ENCODE assay signal across 8 mouse cellular contexts in genomic region chr4:149099369-149100017, GRCm38 (mm10). TPM values are rescaled to one million over a fixed set of nuclear protein-coding genes. Genes with fewer than 3 reads are reported as not detected.
A peak's percentile ranks its signal among the peaks of the same experiment; 100 is the strongest.
DNase-seq lines count a peak whose midpoint lies in the region; ATAC-seq and TF ChIP-seq lines count a peak whose summit lies in the region.

Gene Pex14 (minus strand): TSS chr4:149099876.

- peak; percentile 80 for ATAC-seq in heart, embryonic 12.5 days (ENCODE audit: insufficient number of reproducible peaks, low FRiP score)
- ATAC-seq in kidney, postnatal 0 days (replicated peaks; ENCODE audit: low FRiP score, low read depth): peak; percentile 68
- ATAC-seq in liver, embryonic 11.5 days (replicated peaks; ENCODE audit: low FRiP score): peak; percentile 79
- ATAC-seq in stomach, embryonic 14.5 days (ENCODE audit: insufficient number of reproducible peaks, insufficient read depth, low FRiP score, low read depth): peak; percentile 80

- H3K27me3 ChIP-seq in C2C12 (ENCODE audit: control insufficient read depth, insufficient read depth, insufficient read length): no peaks in the 10 kb centered on the region
- no peaks in the 10 kb centered on the region for H3K27me3 ChIP-seq in erythroblast, embryonic 14.5 days (ENCODE audit: control insufficient read depth)
- H3K27me3 ChIP-seq in heart, embryonic 12.5 days (replicated peaks): no peaks in the 10 kb centered on the region
- no peaks in the 10 kb centered on the region for H3K27me3 ChIP-seq in kidney, postnatal 0 days (ENCODE audit: insufficient read depth, low read length)
- H3K27me3 ChIP-seq in liver, embryonic 11.5 days (replicated peaks; ENCODE audit: control insufficient read depth, insufficient read depth, low read length): no peaks in the 10 kb centered on the region
- H3K27me3 ChIP-seq in stomach, embryonic 14.5 days (ENCODE audit: control insufficient read depth, insufficient read depth, low read length): no peaks in the 10 kb centered on the region

- DNase-seq in brain, embryonic 14.5 days (ENCODE audit: low read depth): peak; percentile 97
- DNase-seq in kidney, postnatal 0 days (ENCODE audit: low spot score): peak; percentile 97
- peak; percentile 89 for DNase-seq in liver, embryonic 11.5 days (ENCODE audit: low spot score)
- DNase-seq in naive thymus-derived CD4-positive, alpha-beta T cell, adult 2 months (ENCODE audit: low read depth): peak; percentile 83

- peaks cover 36% of the 10 kb centered on the region for H3K79me3 ChIP-seq in C2C12 (ENCODE audit: low read depth)

- peak; percentile 73 for TF ChIP-seq POLR2A in brain, embryonic 14.5 days (IDR thresholded peaks at IDR 0.05; ENCODE audit: borderline replicate concordance, extremely low read depth, insufficient read depth, insufficient read length, poor library complexity, severe bottlenecking)

- H3K4me1 ChIP-seq in erythroblast, embryonic 14.5 days (ENCODE audit: control insufficient read depth): peaks cover 31% of the 10 kb centered on the region
- peaks cover 18% of the 10 kb centered on the region for H3K4me1 ChIP-seq in heart, embryonic 12.5 days (replicated peaks)
- H3K4me1 ChIP-seq in kidney, postnatal 0 days (replicated peaks; ENCODE audit: insufficient read depth, low read length): peaks cover 8% of the 10 kb centered on the region
- H3K4me1 ChIP-seq in liver, embryonic 11.5 days (replicated peaks; ENCODE audit: control insufficient read depth, insufficient read depth, low read length): peaks cover 9% of the 10 kb centered on the region
- H3K4me1 ChIP-seq in stomach, embryonic 14.5 days (ENCODE audit: control insufficient read depth, insufficient read depth, low read length): peaks cover 11% of the 10 kb centered on the region

- H3K4me3 ChIP-seq in C2C12 (ENCODE audit: insufficient read depth, poor library complexity, severe bottlenecking): peak within 1 kb of the TSS; percentile 94
- H3K4me3 ChIP-seq in erythroblast, embryonic 14.5 days (replicated peaks): peak within 1 kb of the TSS; percentile 97
- H3K4me3 ChIP-seq in heart, embryonic 12.5 days: peak within 1 kb of the TSS; percentile 99
- H3K4me3 ChIP-seq in kidney, postnatal 0 days (replicated peaks; ENCODE audit: low read depth, low read length): peak within 1 kb of the TSS; percentile 99
- peak within 1 kb of the TSS; percentile 99 for H3K4me3 ChIP-seq in liver, embryonic 11.5 days (ENCODE audit: low read depth, low read length)
- H3K4me3 ChIP-seq in stomach, embryonic 14.5 days (ENCODE audit: low read depth, low read length): peak within 1 kb of the TSS; percentile 99

- H3K36me3 ChIP-seq in C2C12 (ENCODE audit: control insufficient read depth, insufficient read depth): no peaks in the 10 kb centered on the region
- H3K36me3 ChIP-seq in erythroblast, embryonic 14.5 days (ENCODE audit: control insufficient read depth): no peaks in the 10 kb centered on the region
- H3K36me3 ChIP-seq in heart, embryonic 12.5 days: no peaks in the 10 kb centered on the region
- no peaks in the 10 kb centered on the region for H3K36me3 ChIP-seq in kidney, postnatal 0 days (ENCODE audit: insufficient read depth, low read length)
- H3K36me3 ChIP-seq in liver, embryonic 11.5 days (ENCODE audit: control insufficient read depth, insufficient read depth, low read length): no peaks in the 10 kb centered on the region
- H3K36me3 ChIP-seq in stomach, embryonic 14.5 days (ENCODE audit: control insufficient read depth, insufficient read depth, low read length): no peaks in the 10 kb centered on the region

- H3K4me2 ChIP-seq in heart, embryonic 12.5 days: peak within 1 kb of the TSS; percentile 88
- peak within 1 kb of the TSS; percentile 93 for H3K4me2 ChIP-seq in kidney, postnatal 0 days (ENCODE audit: low read length)
- peak within 1 kb of the TSS; percentile 96 for H3K4me2 ChIP-seq in liver, embryonic 11.5 days
- H3K4me2 ChIP-seq in stomach, embryonic 14.5 days (replicated peaks; ENCODE audit: low read depth, low read length): peak within 1 kb of the TSS; percentile 90

- H3ac ChIP-seq in C2C12 (ENCODE audit: control insufficient read depth, insufficient read length, low read depth): peak within 1 kb of the TSS; percentile 81

- peaks cover 51% of the 10 kb centered on the region for H3K79me2 ChIP-seq in C2C12 (ENCODE audit: control insufficient read depth, insufficient read depth)

- no peak for TF ChIP-seq CTCF in C2C12 (IDR thresholded peaks at IDR 0.05; ENCODE audit: control insufficient read depth, insufficient read depth, insufficient read length)
- TF ChIP-seq CTCF in brain, embryonic 14.5 days (IDR thresholded peaks at IDR 0.05; ENCODE audit: borderline replicate concordance, extremely low read depth, insufficient read depth, insufficient read length): no peak
- TF ChIP-seq CTCF in kidney, postnatal 0 days (IDR thresholded peaks at IDR 0.05; ENCODE audit: low read depth): no peak

- no peaks in the 10 kb centered on the region for H3K9me3 ChIP-seq in erythroblast, embryonic 14.5 days (ENCODE audit: control insufficient read depth, low read length)
- no peaks in the 10 kb centered on the region for H3K9me3 ChIP-seq in heart, embryonic 12.5 days (replicated peaks)
- H3K9me3 ChIP-seq in kidney, postnatal 0 days (replicated peaks; ENCODE audit: low read length): no peaks in the 10 kb centered on the region
- H3K9me3 ChIP-seq in liver, embryonic 11.5 days (ENCODE audit: control insufficient read depth, low read length): no peaks in the 10 kb centered on the region
- H3K9me3 ChIP-seq in stomach, embryonic 14.5 days (ENCODE audit: control insufficient read depth, low read depth, low read length): no peaks in the 10 kb centered on the region

- peak within 1 kb of the TSS; percentile 99 for H3K9ac ChIP-seq in heart, embryonic 12.5 days
- peak within 1 kb of the TSS; percentile 93 for H3K9ac ChIP-seq in kidney, postnatal 0 days (ENCODE audit: low read depth, low read length)
- H3K9ac ChIP-seq in liver, embryonic 11.5 days (ENCODE audit: low read depth, low read length): peak within 1 kb of the TSS; percentile 90
- peak within 1 kb of the TSS; percentile 82 for H3K9ac ChIP-seq in stomach, embryonic 14.5 days (replicated peaks; ENCODE audit: low read depth, low read length)

- peak within 1 kb of the TSS; percentile 56 for H3K27ac ChIP-seq in heart, embryonic 12.5 days (ENCODE audit: poor library complexity, severe bottlenecking)
- peak within 1 kb of the TSS; percentile 57 for H3K27ac ChIP-seq in kidney, postnatal 0 days
- H3K27ac ChIP-seq in liver, embryonic 11.5 days (ENCODE audit: low read depth, low read length): peak within 1 kb of the TSS; percentile 68
- H3K27ac ChIP-seq in stomach, embryonic 14.5 days (ENCODE audit: low read length): peak within 1 kb of the TSS; percentile 61; the same call in 1 of the 2 replicates

- under 1% methylated on average over 49 of the region's 50 CpGs for WGBS in heart, embryonic 12.5 days
- under 1% methylated on average over 48 of the region's 50 CpGs for WGBS in kidney, postnatal 0 days
- under 1% methylated on average over 49 of the region's 50 CpGs for WGBS in liver, embryonic 11.5 days
- under 1% methylated on average over 49 of the region's 50 CpGs for WGBS in stomach, embryonic 14.5 days

TF ChIP-seq in C2C12, 6 proteins besides CTCF, POLR2A, EP300 and RAD21:
- no peak for TF ChIP-seq MYOD1 (IDR thresholded peaks at IDR 0.05; ENCODE audit: control insufficient read depth, insufficient read length, low read depth)
- TF ChIP-seq MAX (IDR thresholded peaks at IDR 0.05): peak; percentile 49

RNA-seq across cellular contexts. Expression of gene Pex14, which starts in this region (rescaled TPM):
- polyA plus RNA-seq in C2C12 (2012; fragmentation: generic; extraction: Trizol): 40.3 TPM
- polyA plus RNA-seq in brain, embryonic 14.5 days (2012; rRNA removed): 27.8 and 35.1 TPM in 2 replicates
- polyA plus RNA-seq in erythroblast, embryonic 14.5 days (2012): 2.0 and 2.8 TPM in 2 replicates
- 44.1 and 44.3 TPM in 2 replicates for polyA plus RNA-seq in heart, embryonic 12.5 days (2016; fragmentation: Nextera tagmentation; extraction: Ambion mirVana)
- 55.6 and 61.6 TPM in 2 replicates for polyA plus RNA-seq in kidney, postnatal 0 days (2015; fragmentation: Nextera tagmentation; extraction: Ambion mirVana)
- polyA plus RNA-seq in liver, embryonic 11.5 days (2014; fragmentation: Nextera tagmentation; extraction: Ambion mirVana): 45.2 and 46.8 TPM in 2 replicates
- polyA plus RNA-seq in stomach, embryonic 14.5 days (2014; fragmentation: Nextera tagmentation; extraction: Ambion mirVana): 40.0 and 41.2 TPM in 2 replicates

Comparison
In these comparisons a context has a peak if more than half of its experiments do, and no peak if none do; other contexts are left out.
1. Peak in every context shown above with its lines: DNase-seq, ATAC-seq, H3K4me3 ChIP-seq and H3K27ac ChIP-seq.